Mouse (Mus musculus) T-helper 1 cell (primary cell): Measurements from ENCODE around the gene Tcf7.

Source experiments
- in situ Hi-C: fragments of 300-600 bp; cut with MboI, MseI; formaldehyde crosslinking; loops from one replicate; pipeline ENCODE4 v1.15.1; 2025; ENCODE audit warnings: high pct_unique_total_duplicates

Gene Tcf7

GRCm38 (mm10) chr11:52227466-52228226 lies 55.2 kb downstream of the Tcf7 start:
- in situ Hi-C loops: no loop called here

GRCm38 (mm10) chr11:52227053-52227452 lies 55.8 kb downstream of the Tcf7 start:
- in situ Hi-C loops: no loop called here

- in situ Hi-C loops: no loop called here
Measured at GRCm38 (mm10) chr11:52225986-52226599, 56.7 kb downstream of the Tcf7 start.

- in situ Hi-C loops: loop anchor here (5.0 kb wide), 1 partner anchor 77 kb away; the partner anchor contains the start of gene Olfr1373
Measured at GRCm38 (mm10) chr11:52223968-52224682, 58.7 kb downstream of the Tcf7 start.

- in situ Hi-C loops: loop anchor here (5.0 kb wide), 1 partner anchor 76 kb away; the partner anchor contains the start of gene Olfr1373
Measured at GRCm38 (mm10) chr11:52222891-52223290, 59.9 kb downstream of the Tcf7 start.

- in situ Hi-C loops: loop anchor here (5.0 kb wide), 1 partner anchor 75 kb away; the partner anchor contains the start of gene Olfr1373
Measured at GRCm38 (mm10) chr11:52221921-52222320, 60.9 kb downstream of the Tcf7 start.

GRCm38 (mm10) chr11:52220282-52220681 lies 62.5 kb downstream of the Tcf7 start:
- in situ Hi-C loops: loop anchor here (5.0 kb wide), 1 partner anchor 73 kb away; the partner anchor contains the start of gene Olfr1373

- in situ Hi-C loops: no loop called here
Measured at GRCm38 (mm10) chr11:52213887-52214286, 68.9 kb downstream of the Tcf7 start, which contains the start of gene Olfr1371. Gene Olfr1371, minus strand, starts transcription at chr11:52213987.
